Mouse (Mus musculus) kidney, adult 11 months (tissue): ENCODE measurements around the gene Kank4.
"Not testable (repeated sequence)": the region's sequence is repeated elsewhere in the genome, so short reads cannot be mapped to it uniquely, and the experiment has no call there.

ENCODE experiments used
- DNase-seq: peaks from one replicate; pipeline ENCODE4 v3.0.0; 2022

Gene Kank4

GRCm38 (mm10) chr4:98826701-98827100 is 9.4 kb upstream of the Kank4 start:
- no peak for DNase-seq

- DNase-seq: not testable (repeated sequence)
Measured at GRCm38 (mm10) chr4:98823740-98824139, 6.4 kb upstream of the Kank4 start, which contains the start of gene I0C0044D17Rik. I0C0044D17Rik (minus strand) TSS chr4:98823840.

- DNase-seq: no peak
Measured at GRCm38 (mm10) chr4:98823047-98823446, 5.7 kb upstream of the Kank4 start.

- no peak for DNase-seq
Measured at GRCm38 (mm10) chr4:98822478-98822877, 5.1 kb upstream of the Kank4 start.

GRCm38 (mm10) chr4:98819216-98819755 is 1.9 kb upstream of the Kank4 start:
- no peak for DNase-seq

- no peak for DNase-seq
Measured at GRCm38 (mm10) chr4:98816807-98817183, 542 bp downstream of the Kank4 start.

GRCm38 (mm10) chr4:98806306-98806705 is 11.0 kb downstream of the Kank4 start:
- peak; percentile 41 for DNase-seq

GRCm38 (mm10) chr4:98805291-98806048 is 11.9 kb downstream of the Kank4 start:
- no peak for DNase-seq

- no peak for DNase-seq
Measured at GRCm38 (mm10) chr4:98804476-98805134, 12.7 kb downstream of the Kank4 start.

- DNase-seq: no peak
Measured at GRCm38 (mm10) chr4:98801775-98802174, 15.6 kb downstream of the Kank4 start.

- no peak for DNase-seq
Measured at GRCm38 (mm10) chr4:98800824-98801223, 16.5 kb downstream of the Kank4 start.

- DNase-seq: no peak
Measured at GRCm38 (mm10) chr4:98796591-98797341, 20.6 kb downstream of the Kank4 start.

- DNase-seq: no peak
Measured at GRCm38 (mm10) chr4:98795241-98795640, 22.1 kb downstream of the Kank4 start.

GRCm38 (mm10) chr4:98793486-98793885 is 23.9 kb downstream of the Kank4 start:
- no peak for DNase-seq

GRCm38 (mm10) chr4:98790721-98791120 is 26.6 kb downstream of the Kank4 start:
- DNase-seq: no peak

- no peak for DNase-seq
Measured at GRCm38 (mm10) chr4:98789861-98790311, 27.5 kb downstream of the Kank4 start.

- no peak for DNase-seq
Measured at GRCm38 (mm10) chr4:98789133-98789765, 28.1 kb downstream of the Kank4 start.

GRCm38 (mm10) chr4:98786281-98786680 is 31.1 kb downstream of the Kank4 start:
- DNase-seq: no peak

- no peak for DNase-seq
Measured at GRCm38 (mm10) chr4:98785851-98786250, 31.5 kb downstream of the Kank4 start.

GRCm38 (mm10) chr4:98778219-98778618 is 39.1 kb downstream of the Kank4 start:
- no peak for DNase-seq

- DNase-seq: no peak
Measured at GRCm38 (mm10) chr4:98777464-98777863, 39.9 kb downstream of the Kank4 start.

GRCm38 (mm10) chr4:98776721-98777427 is 40.5 kb downstream of the Kank4 start:
- no peak for DNase-seq
